Mouse (Mus musculus): Measurements from ENCODE around the gene Kcnip4. TPM values are rescaled to one million over a fixed set of nuclear protein-coding genes. Genes with fewer than 3 reads are reported as not detected.

Gene Kcnip4
- polyA plus RNA-seq, 1 experiment: 0.40 TPM

DNA sequence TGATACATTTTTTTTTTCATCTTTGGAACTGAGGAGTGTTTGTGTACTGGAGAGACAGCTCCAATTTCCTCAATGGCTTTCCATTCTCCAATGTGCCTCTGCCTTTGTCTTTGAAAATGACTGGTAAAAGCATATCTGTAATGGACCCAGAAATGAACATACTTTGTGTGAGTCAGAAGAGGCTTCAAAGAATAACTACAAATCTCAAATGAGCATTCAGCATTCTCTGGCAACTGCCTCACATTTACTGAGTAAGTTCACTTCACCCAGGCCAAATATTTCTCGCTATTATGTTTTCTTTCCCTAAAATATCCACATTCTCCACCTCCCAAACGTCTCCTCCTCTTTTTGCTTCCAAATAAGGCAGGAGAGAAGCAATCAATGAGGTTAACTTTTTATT, 646.6 kb downstream of the Kcnip4 start:
- no peak overlapping the region for H3K4me3 ChIP-seq (replicated peaks; ENCODE audit: extremely low read depth, low read depth, low read length)
- no peak for TF ChIP-seq CTCF (IDR thresholded peaks at IDR 0.05; ENCODE audit: insufficient read depth, low read length)
- 26% methylated on average over 2 of the region's 2 CpGs for WGBS
- no peaks in the 10 kb centered on the region for H3K4me1 ChIP-seq (ENCODE audit: control insufficient read depth, insufficient read depth, low read length)
- no peak for DNase-seq

DNA sequence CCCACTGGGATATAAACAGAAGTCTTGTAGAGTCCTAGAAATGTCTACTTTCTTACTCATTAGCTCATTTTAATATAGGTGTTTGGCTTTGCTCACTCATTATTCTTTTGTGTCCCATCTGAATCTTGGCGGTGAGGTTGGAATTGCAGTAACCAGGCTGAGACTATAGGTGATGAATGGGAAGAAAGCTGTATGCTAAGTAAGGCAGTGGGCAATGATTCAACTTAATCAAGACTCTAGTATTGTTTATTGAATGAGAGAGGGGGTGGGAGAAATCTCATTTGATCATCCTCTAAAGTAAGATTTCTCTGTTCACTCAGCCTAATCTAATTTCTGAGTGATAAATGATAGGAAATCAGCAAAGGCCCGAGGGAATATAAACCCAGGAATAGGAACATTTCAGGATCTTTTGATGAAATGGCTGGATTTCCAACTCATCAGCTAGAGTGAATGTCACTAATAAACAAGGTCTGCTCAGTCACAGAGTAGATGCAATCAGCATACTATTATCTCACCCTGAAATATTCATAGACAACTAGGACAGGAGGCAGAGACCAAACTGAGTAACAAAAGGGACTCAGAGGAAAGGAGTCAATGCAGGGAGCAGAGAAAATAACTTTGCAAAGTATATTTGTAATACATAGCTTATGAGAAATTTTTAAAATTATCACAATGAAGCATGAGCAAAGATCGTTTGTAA, 660.3 kb downstream of the Kcnip4 start:
- Histone ChIP-seq H3K4me1 (ENCODE audit: control insufficient read depth, insufficient read depth, low read length) (no peaks in the 10 kb centered on the region), H3K4me3 (replicated peaks; ENCODE audit: extremely low read depth, low read depth, low read length) (no peak overlapping the region)
- 51% methylated on average over 3 of the region's 3 CpGs for WGBS
- DNase-seq: no peak
- TF ChIP-seq CTCF (IDR thresholded peaks at IDR 0.05; ENCODE audit: insufficient read depth, low read length): no peak
- no peak for TF ChIP-seq POLR2A (IDR thresholded peaks at IDR 0.05; ENCODE audit: borderline replicate concordance, extremely low read depth, low read depth, low read length)

DNA sequence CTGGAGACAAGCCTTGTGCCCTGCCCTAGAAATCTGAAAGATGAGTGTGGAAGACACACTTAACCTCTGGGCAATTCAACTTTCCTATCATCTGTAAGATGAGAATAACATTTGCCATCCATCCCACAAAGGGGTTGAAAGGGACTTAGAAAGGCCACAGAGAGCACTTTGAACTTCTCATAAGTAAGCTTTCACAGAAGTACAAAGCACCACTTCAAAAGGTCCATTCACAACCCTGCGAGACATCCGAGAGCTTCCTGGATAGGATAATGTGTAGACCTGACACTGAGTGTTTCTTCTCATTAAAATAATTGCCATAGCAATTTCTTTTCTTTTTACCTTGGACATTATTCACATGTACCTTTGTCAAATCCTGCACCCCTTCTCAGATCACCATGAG, 683.7 kb downstream of the Kcnip4 start:
- no peak for DNase-seq
- Histone ChIP-seq H3K4me1 (ENCODE audit: control insufficient read depth, insufficient read depth, low read length) (no peaks in the 10 kb centered on the region), H3K4me3 (replicated peaks; ENCODE audit: extremely low read depth, low read depth, low read length) (no peak overlapping the region)
- no peak for TF ChIP-seq POLR2A (IDR thresholded peaks at IDR 0.05; ENCODE audit: borderline replicate concordance, extremely low read depth, low read depth, low read length)
- TF ChIP-seq CTCF (IDR thresholded peaks at IDR 0.05; ENCODE audit: insufficient read depth, low read length): no peak
- 56% methylated on average over 2 of the region's 2 CpGs for WGBS

DNA sequence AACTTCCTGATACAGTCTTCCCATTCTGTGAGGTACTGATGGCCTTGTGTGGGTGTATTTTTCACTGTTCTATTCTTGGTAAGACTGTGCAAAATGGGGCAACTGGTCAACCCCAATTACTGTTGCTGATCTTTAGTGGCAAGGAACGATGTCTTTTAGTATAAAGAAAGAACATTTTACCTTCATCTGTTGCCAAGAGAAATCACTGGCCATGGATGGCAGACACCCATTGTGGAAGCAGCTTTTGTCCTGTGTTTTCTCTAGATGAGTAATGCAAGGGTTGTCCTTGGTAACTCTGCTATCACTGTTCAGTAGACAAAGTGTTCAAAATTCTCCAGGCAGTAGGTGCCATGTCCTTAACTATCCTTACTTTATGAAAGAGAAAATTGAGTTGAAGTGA, 729.2 kb downstream of the Kcnip4 start:
- H3K4me3 ChIP-seq (replicated peaks; ENCODE audit: extremely low read depth, low read depth, low read length): no peak overlapping the region
- DNase-seq: no peak
- TF ChIP-seq POLR2A (IDR thresholded peaks at IDR 0.05; ENCODE audit: borderline replicate concordance, extremely low read depth, low read depth, low read length) (no peak), CTCF (IDR thresholded peaks at IDR 0.05; ENCODE audit: insufficient read depth, low read length) (no peak)
- no peaks in the 10 kb centered on the region for H3K4me1 ChIP-seq (ENCODE audit: control insufficient read depth, insufficient read depth, low read length)
- 62% methylated on average over 1 of the region's 1 CpGs for WGBS

DNA sequence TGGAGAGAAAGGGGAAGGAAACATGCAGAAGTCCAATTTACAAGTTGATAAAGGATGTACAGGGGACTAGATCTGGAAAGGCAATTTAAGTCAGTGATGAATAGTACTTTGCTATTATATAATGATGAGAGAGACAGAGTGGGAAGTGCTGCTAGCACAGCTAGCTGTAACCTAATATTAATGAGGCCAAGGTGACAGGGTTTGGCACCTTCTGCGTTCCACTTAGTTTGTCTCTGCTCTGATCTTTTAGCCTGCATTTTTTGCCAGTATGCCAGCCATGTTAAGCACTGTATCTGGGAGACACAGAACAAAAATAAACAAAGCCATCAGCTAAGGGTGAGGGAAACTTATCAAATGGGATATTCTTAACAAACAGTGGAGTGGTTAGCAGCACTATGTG, 745.3 kb downstream of the Kcnip4 start:
- WGBS: 31% methylated on average over 1 of the region's 1 CpGs
- TF ChIP-seq CTCF (IDR thresholded peaks at IDR 0.05; ENCODE audit: insufficient read depth, low read length) (no peak), POLR2A (IDR thresholded peaks at IDR 0.05; ENCODE audit: borderline replicate concordance, extremely low read depth, low read depth, low read length) (no peak)
- no peak for DNase-seq
- H3K4me1 ChIP-seq (ENCODE audit: control insufficient read depth, insufficient read depth, low read length): no peaks in the 10 kb centered on the region
- H3K4me3 ChIP-seq (replicated peaks; ENCODE audit: extremely low read depth, low read depth, low read length): no peak overlapping the region

DNA sequence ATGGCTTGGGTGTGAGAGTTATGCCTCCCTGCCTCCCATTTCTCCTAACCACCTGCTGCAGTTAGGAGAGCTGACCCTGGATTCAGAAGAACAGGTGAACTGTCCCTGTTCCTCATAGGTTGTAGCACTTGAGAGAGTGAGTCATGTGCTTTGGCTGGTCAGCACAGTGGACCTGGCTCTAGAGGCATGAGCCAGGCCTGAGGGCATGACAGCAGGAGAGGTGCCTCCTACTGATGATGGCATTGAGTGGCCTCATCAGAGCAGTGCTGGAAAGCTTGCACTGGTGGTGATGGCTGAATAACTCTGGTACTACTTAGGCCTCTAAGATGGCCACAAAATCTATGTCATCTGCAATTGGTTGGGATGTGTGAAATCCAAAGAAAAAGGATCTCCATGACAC, 776.1 kb downstream of the Kcnip4 start:
- Histone ChIP-seq H3K4me1 (ENCODE audit: control insufficient read depth, insufficient read depth, low read length) (no peaks in the 10 kb centered on the region), H3K4me3 (replicated peaks; ENCODE audit: extremely low read depth, low read depth, low read length) (no peak overlapping the region)
- DNase-seq: no peak
- TF ChIP-seq CTCF (IDR thresholded peaks at IDR 0.05; ENCODE audit: insufficient read depth, low read length): no peak
- no peak for TF ChIP-seq POLR2A (IDR thresholded peaks at IDR 0.05; ENCODE audit: borderline replicate concordance, extremely low read depth, low read depth, low read length)

DNA sequence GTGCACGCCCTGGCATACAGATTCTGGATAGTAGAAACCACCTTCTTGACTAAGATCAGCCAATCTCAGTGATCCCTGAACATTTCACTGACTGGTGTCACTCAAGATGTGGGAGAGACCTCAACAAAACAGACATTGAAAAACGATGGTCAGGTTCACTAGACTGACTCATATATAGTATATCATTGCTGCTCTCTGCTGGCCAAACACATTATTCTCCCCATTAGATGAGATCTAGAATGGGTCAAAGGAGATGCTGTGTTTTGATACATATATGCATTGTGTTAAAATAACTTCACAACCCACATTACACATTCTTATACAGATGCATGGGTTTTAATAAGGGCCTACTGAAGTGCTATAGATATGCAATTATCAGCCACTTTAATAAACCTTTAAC, 787.1 kb downstream of the Kcnip4 start:
- no peak for DNase-seq
- TF ChIP-seq CTCF (IDR thresholded peaks at IDR 0.05; ENCODE audit: insufficient read depth, low read length) (no peak), POLR2A (IDR thresholded peaks at IDR 0.05; ENCODE audit: borderline replicate concordance, extremely low read depth, low read depth, low read length) (no peak)
- no peak overlapping the region for H3K4me3 ChIP-seq (replicated peaks; ENCODE audit: extremely low read depth, low read depth, low read length)
- no peaks in the 10 kb centered on the region for H3K4me1 ChIP-seq (ENCODE audit: control insufficient read depth, insufficient read depth, low read length)
- WGBS: 44% methylated on average over 2 of the region's 2 CpGs

DNA sequence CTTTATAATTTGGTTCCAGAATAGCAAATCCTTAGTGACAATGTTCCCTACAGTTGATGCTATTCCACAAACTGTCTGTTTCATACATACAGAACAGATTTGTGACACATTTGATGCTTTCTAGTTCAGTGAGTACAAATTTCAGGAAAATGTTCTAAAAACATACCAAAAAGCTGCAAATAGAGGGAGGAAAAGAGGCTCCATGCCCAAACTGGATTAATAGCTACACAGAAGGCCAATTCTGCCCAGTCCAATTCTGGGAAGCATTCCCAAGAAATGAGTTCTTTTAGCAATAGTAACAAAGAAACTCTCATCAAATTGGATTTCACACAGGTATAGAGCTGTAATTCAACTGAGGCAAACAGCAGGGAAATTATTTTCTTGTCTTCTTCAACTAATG, 806.5 kb downstream of the Kcnip4 start:
- Histone ChIP-seq H3K4me1 (ENCODE audit: control insufficient read depth, insufficient read depth, low read length) (no peaks in the 10 kb centered on the region), H3K4me3 (replicated peaks; ENCODE audit: extremely low read depth, low read depth, low read length) (no peak overlapping the region)
- DNase-seq: no peak
- TF ChIP-seq CTCF (IDR thresholded peaks at IDR 0.05; ENCODE audit: insufficient read depth, low read length) (no peak), POLR2A (IDR thresholded peaks at IDR 0.05; ENCODE audit: borderline replicate concordance, extremely low read depth, low read depth, low read length) (no peak)

DNA sequence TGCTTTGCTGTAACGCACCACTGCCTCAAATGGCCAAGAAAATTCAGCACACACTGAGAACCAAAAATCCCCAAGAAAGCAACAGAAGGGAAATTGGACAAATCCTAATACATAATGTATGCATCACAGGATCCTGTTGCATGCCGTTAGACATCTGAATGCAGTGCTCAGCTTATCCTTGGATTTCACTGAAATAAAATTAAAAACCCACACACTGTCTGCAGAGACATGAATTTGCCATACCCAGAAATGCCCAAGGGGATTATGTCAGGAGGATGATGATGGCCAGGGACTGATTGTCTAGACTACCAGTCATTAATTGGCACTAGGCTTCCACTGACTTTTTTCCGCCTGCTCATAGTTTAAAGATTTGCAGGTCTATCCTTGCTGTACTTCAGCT, 818.7 kb downstream of the Kcnip4 start:
- H3K4me3 ChIP-seq (replicated peaks; ENCODE audit: extremely low read depth, low read depth, low read length): no peak overlapping the region
- no peaks in the 10 kb centered on the region for H3K4me1 ChIP-seq (ENCODE audit: control insufficient read depth, insufficient read depth, low read length)
- 86% methylated on average over 3 of the region's 3 CpGs for WGBS
- TF ChIP-seq CTCF (IDR thresholded peaks at IDR 0.05; ENCODE audit: insufficient read depth, low read length): no peak
- no peak for TF ChIP-seq POLR2A (IDR thresholded peaks at IDR 0.05; ENCODE audit: borderline replicate concordance, extremely low read depth, low read depth, low read length)
- DNase-seq: no peak

DNA sequence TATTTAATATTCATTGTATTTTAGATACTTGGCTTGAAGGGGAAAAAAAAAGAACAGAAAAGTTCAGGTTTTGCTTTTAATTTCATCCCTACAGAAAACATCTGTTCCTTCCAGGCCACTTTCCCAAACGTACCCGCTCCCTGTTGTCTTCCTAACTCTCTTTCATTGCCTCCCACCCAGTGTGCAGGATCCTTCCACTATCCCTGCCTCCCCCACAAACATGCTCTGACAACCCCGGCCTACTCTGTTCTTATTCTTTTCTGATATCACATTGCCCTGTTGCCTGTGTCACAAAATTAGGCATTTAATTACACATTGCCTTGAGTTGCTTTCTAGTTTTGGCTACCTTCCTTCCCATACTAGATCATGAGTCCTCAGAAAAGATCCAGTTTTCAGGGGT, 837.6 kb downstream of the Kcnip4 start:
- DNase-seq: no peak
- TF ChIP-seq CTCF (IDR thresholded peaks at IDR 0.05; ENCODE audit: insufficient read depth, low read length) (no peak), POLR2A (IDR thresholded peaks at IDR 0.05; ENCODE audit: borderline replicate concordance, extremely low read depth, low read depth, low read length) (no peak)
- Histone ChIP-seq H3K4me3 (replicated peaks; ENCODE audit: extremely low read depth, low read depth, low read length) (no peak overlapping the region), H3K4me1 (ENCODE audit: control insufficient read depth, insufficient read depth, low read length) (no peaks in the 10 kb centered on the region)
- 82% methylated on average over 3 of the region's 3 CpGs for WGBS

Data from lung, adult 2 months (tissue).